Mouse (Mus musculus) ES-E14 (cell line): Measurements from ENCODE around the gene Sik3.

Source experiments
- CHD2 ChIP-seq: IDR thresholded peaks from 2 replicates; pipeline ENCODE4 v1.6.1; 2014; ENCODE audit warnings: mild to moderate bottlenecking, low read depth, low read length, inconsistent platforms
- HCFC1 ChIP-seq: IDR thresholded peaks from 2 replicates; pipeline ENCODE4 v1.6.1; 2012; ENCODE audit warnings: low read length, inconsistent platforms, borderline replicate concordance; ENCODE audit not compliant: insufficient read depth
- MAFK ChIP-seq: IDR thresholded peaks from 2 replicates; pipeline ENCODE4 v1.6.1; 2014; ENCODE audit warnings: mild to moderate bottlenecking, low read depth, low read length, inconsistent platforms; ENCODE audit not compliant: insufficient read depth
- ZNF384 ChIP-seq: IDR thresholded peaks from 2 replicates; pipeline ENCODE4 v1.6.1; 2012; ENCODE audit warnings: low read depth, low read length, inconsistent platforms

DNA sequence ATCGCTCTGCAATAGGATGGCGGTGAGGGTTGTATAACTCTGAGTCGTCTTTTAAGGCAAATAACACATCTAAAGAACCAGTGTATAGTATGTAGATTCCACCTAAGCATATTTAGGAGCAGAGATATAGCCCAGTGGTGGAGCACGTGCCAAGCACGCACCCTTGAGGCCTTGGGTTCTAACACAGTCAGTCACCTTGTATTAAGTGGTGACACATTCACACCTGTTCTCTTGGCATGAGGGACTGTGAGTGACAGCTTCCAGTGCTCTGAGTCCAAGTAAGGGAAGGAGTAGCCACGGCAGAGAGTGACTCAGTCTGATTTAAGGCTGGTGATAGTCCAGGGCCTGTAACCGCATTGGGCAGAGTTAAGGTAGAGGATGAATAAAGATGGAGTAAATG, 51.7 kb downstream of the Sik3 start:
- TF ChIP-seq MAFK (no peak), HCFC1 (no peak), ZNF384 (no peak), CHD2 (no peak)
